Mouse (Mus musculus): ENCODE results near the gene Naa40.

GRCm38 (mm10) chr19:7183419-7183818 lies 57.6 kb downstream of the Naa40 start:
- no peak for TF ChIP-seq POLR2A (IDR thresholded peaks at IDR 0.05; ENCODE audit: insufficient read length, low read depth)
- TF ChIP-seq E2F4 (IDR thresholded peaks at IDR 0.05; ENCODE audit: insufficient read depth), result no peak
- no peak for TF ChIP-seq REST (IDR thresholded peaks at IDR 0.05; ENCODE audit: insufficient read depth, insufficient read length)
